ENCODE assay signal across 26 mouse cellular contexts in the genomic region with DNA sequence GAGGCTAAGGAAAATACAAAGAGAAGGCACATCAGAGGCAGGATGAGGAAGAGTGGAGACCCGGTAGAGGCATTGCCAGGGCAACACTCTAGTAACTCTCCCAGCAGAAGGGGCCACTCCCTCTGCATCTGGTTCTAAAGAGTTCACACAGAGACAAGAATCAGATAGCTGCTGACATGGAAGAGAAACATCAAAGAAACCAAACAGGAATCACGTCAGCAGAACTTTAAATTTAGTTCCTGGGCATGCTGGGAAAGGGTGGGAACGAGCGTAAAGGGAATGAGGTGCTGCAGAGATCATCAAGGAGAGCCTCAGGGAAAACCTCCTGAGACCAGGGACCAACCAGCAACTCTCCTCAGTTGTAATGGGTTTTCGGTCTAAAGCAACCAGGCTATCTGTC. TPM values are rescaled to one million over a fixed set of nuclear protein-coding genes. Genes with fewer than 3 reads are reported as not detected.
A peak's percentile ranks its signal among the peaks of the same experiment; 100 is the strongest.
DNase-seq lines count a peak whose midpoint lies in the region; ATAC-seq and TF ChIP-seq lines count a peak whose summit lies in the region.
"Had no signal": no experiment of that assay in that cellular context is flagged by ENCODE, and none has a peak within 500 bp of the region (broad histone marks: within the 10 kb centered on the region; RNA-seq: fewer than 3 reads in every experiment).

No protein-coding gene starts in this region.

- no peaks in the 10 kb centered on the region for H3K9me3 ChIP-seq in heart, embryonic 13.5 days
- H3K9me3 ChIP-seq in forebrain, embryonic 14.5 days (replicated peaks; ENCODE audit: control insufficient read depth, low read length) = no peaks in the 10 kb centered on the region
- H3K9me3 ChIP-seq: hindbrain, embryonic 15.5 days had no signal

- DNase-seq in heart, postnatal 14 days = no peak
- DNase-seq in spleen, adult 2 months (ENCODE audit: low read depth in 1 of 2, low spot score in 2 of 2) = no peak
- DNase-seq in spleen, postnatal 10 days (ENCODE audit: low spot score in 2 of 2) = no peak
- peak; percentile 61 for DNase-seq in induced T-regulatory cell, adult 2 months (ENCODE audit: low read depth)
- DNase-seq in c-Kit-positive CD71-positive TER-119-positive erythroid progenitor cells, embryonic 14.5 days (ENCODE audit: low spot score) = no peak
- DNase-seq in forebrain, embryonic 14.5 days (ENCODE audit: low spot score) = no peak
- DNase-seq: adrenal gland, postnatal 25 days; cerebellum, adult 11 months; cerebellum, adult 9-11 months; right cerebral cortex, adult 18-20 months; right cerebral cortex, postnatal 4 days; thymus, postnatal 14 days had no signal

- no peak overlapping the region for H3K4me3 ChIP-seq in heart, embryonic 13.5 days
- no peak overlapping the region for H3K4me3 ChIP-seq in spleen, adult 2 months (ENCODE audit: extremely low read depth, insufficient read depth, insufficient read length)
- H3K4me3 ChIP-seq in forebrain, embryonic 14.5 days (ENCODE audit: low read depth, low read length) = no peak overlapping the region
- H3K4me3 ChIP-seq: forebrain, embryonic 10.5 days; hindbrain, embryonic 15.5 days; left cerebral cortex, adult 2 months; myocyte had no signal

- H3K27me3 ChIP-seq in heart, embryonic 13.5 days (replicated peaks) = no peaks in the 10 kb centered on the region
- no peaks in the 10 kb centered on the region for H3K27me3 ChIP-seq in spleen, adult 2 months (ENCODE audit: control insufficient read depth, insufficient read depth, low read length)
- H3K27me3 ChIP-seq in forebrain, embryonic 14.5 days (replicated peaks; ENCODE audit: control insufficient read depth, insufficient read depth, low read length) = no peaks in the 10 kb centered on the region
- H3K27me3 ChIP-seq: hindbrain, embryonic 15.5 days had no signal

- no peak for ATAC-seq in heart, embryonic 13.5 days (ENCODE audit: extremely low read depth, insufficient number of reproducible peaks, low FRiP score, low TSS enrichment)
- ATAC-seq in CD4-positive, CD25-positive, alpha-beta regulatory T cell, adult 4 months = peak; percentile 49
- no peak for ATAC-seq in forebrain, embryonic 14.5 days
- ATAC-seq: intestine, embryonic 16.5 days; midbrain, embryonic 16.5 days had no signal

- H3K36me3 ChIP-seq in heart, embryonic 13.5 days = peaks cover 62% of the 10 kb centered on the region
- peaks cover 32% of the 10 kb centered on the region for H3K36me3 ChIP-seq in spleen, adult 2 months (ENCODE audit: control insufficient read depth, insufficient read depth, low read length)
- H3K36me3 ChIP-seq in forebrain, embryonic 14.5 days (ENCODE audit: control insufficient read depth, insufficient read depth, low read length) = peaks cover 55% of the 10 kb centered on the region

- 0 out of 2 replicates have a peak overlapping the region, but pooled peaks have one; percentile 7 for H3K27ac ChIP-seq in heart, embryonic 13.5 days (replicated peaks)
- 0 out of 2 replicates have a peak overlapping the region, but pooled peaks have one; percentile 26 for H3K27ac ChIP-seq in spleen, adult 2 months (ENCODE audit: insufficient read depth, low read length)
- no peak overlapping the region for H3K27ac ChIP-seq in forebrain, embryonic 14.5 days (ENCODE audit: low read depth, low read length)
- H3K27ac ChIP-seq: hindbrain, embryonic 15.5 days; left cerebral cortex, adult 2 months; macrophage had no signal

- no peak for TF ChIP-seq POLR2A in spleen, adult 2 months (IDR thresholded peaks at IDR 0.05; ENCODE audit: low read depth, low read length)

- H3K4me1 ChIP-seq in heart, embryonic 13.5 days = peaks cover 52% of the 10 kb centered on the region
- H3K4me1 ChIP-seq in spleen, adult 2 months (ENCODE audit: control insufficient read depth, insufficient read depth, insufficient read length) = peaks cover 22% of the 10 kb centered on the region; the same call in 1 of the 2 replicates
- peaks cover 10% of the 10 kb centered on the region for H3K4me1 ChIP-seq in forebrain, embryonic 14.5 days (ENCODE audit: control insufficient read depth, insufficient read depth, low read length)

- TF ChIP-seq CTCF in spleen, adult 2 months (IDR thresholded peaks at IDR 0.05; ENCODE audit: extremely low read depth, insufficient read depth, insufficient read length, insufficient replicate concordance) = no peak

- intact Hi-C loops in heart, postnatal 14 days (cut with DNase I) = no loop called here

- WGBS in heart, embryonic 13.5 days = 57% methylated on average over 5 of the region's 5 CpGs
- WGBS in spleen, adult 2 months = 66% methylated on average over 5 of the region's 5 CpGs
- 91% methylated on average over 5 of the region's 5 CpGs for WGBS in forebrain, embryonic 14.5 days

- no peak overlapping the region for H3K9ac ChIP-seq in heart, embryonic 13.5 days
- no peak overlapping the region for H3K9ac ChIP-seq in forebrain, embryonic 14.5 days (ENCODE audit: low read length)
- H3K9ac ChIP-seq: hindbrain, embryonic 15.5 days had no signal

- H3K4me2 ChIP-seq in heart, embryonic 13.5 days = no peak overlapping the region
- H3K4me2 ChIP-seq in forebrain, embryonic 14.5 days (ENCODE audit: low read length) = no peak overlapping the region
- H3K4me2 ChIP-seq: hindbrain, embryonic 15.5 days had no signal

RNA-seq across cellular contexts. Expression of a gene that starts 7.0 kb away (rescaled TPM):
- 65.8 and 71.6 TPM in 2 replicates for polyA plus RNA-seq in heart, embryonic 13.5 days (2015; fragmentation: Nextera tagmentation; extraction: Ambion mirVana)
- total RNA-seq in heart, postnatal 14 days (2021) = 10 to 100 TPM; 70.0 to 77.1 TPM
- polyA plus RNA-seq in spleen, adult 2 months (2012; rRNA removed) = 39.1 and 44.0 TPM in 2 replicates
- polyA plus RNA-seq in CD4-positive, CD25-positive, alpha-beta regulatory T cell, adult 4 months (2017; shearing (Covaris generic)) = 10 to 100 TPM; 28.9 to 37.0 TPM
- 11.4 and 12.5 TPM in 2 replicates for polyA plus RNA-seq in forebrain, embryonic 14.5 days (2014; fragmentation: Nextera tagmentation; extraction: Ambion mirVana)

RNA-seq across cellular contexts. Expression of a gene that starts 16.2 kb away (rescaled TPM):
- 17.3 and 18.5 TPM in 2 replicates for polyA plus RNA-seq in heart, embryonic 13.5 days (2015; fragmentation: Nextera tagmentation; extraction: Ambion mirVana)
- 10 to 100 TPM; 24.7 to 25.8 TPM for total RNA-seq in heart, postnatal 14 days (2021)
- 38.7 and 44.4 TPM in 2 replicates for polyA plus RNA-seq in spleen, adult 2 months (2012; rRNA removed)
- polyA plus RNA-seq in CD4-positive, CD25-positive, alpha-beta regulatory T cell, adult 4 months (2017; shearing (Covaris generic)) = 10 to 100 TPM; 16.1 to 16.4 TPM
- polyA plus RNA-seq in forebrain, embryonic 14.5 days (2014; fragmentation: Nextera tagmentation; extraction: Ambion mirVana) = 35.4 and 37.8 TPM in 2 replicates

RNA-seq across cellular contexts. Expression of a gene that starts 31.8 kb away (rescaled TPM):
- polyA plus RNA-seq in heart, embryonic 13.5 days (2015; fragmentation: Nextera tagmentation; extraction: Ambion mirVana) = 103 and 112 TPM in 2 replicates
- 100 to 1,000 TPM; 196 to 208 TPM for total RNA-seq in heart, postnatal 14 days (2021)
- 30.6 and 33.4 TPM in 2 replicates for polyA plus RNA-seq in spleen, adult 2 months (2012; rRNA removed)
- polyA plus RNA-seq in CD4-positive, CD25-positive, alpha-beta regulatory T cell, adult 4 months (2017; shearing (Covaris generic)) = 10 to 100 TPM; 10.6 to 28.4 TPM
- polyA plus RNA-seq in forebrain, embryonic 14.5 days (2014; fragmentation: Nextera tagmentation; extraction: Ambion mirVana) = 17.7 and 18.8 TPM in 2 replicates

RNA-seq across cellular contexts. Expression of a gene that starts 43.2 kb away (rescaled TPM):
- 0.53 and 0.60 TPM in 2 replicates for polyA plus RNA-seq in heart, embryonic 13.5 days (2015; fragmentation: Nextera tagmentation; extraction: Ambion mirVana)
- total RNA-seq in heart, postnatal 14 days (2021) = 1 to 10 TPM; 3.5 to 4.0 TPM
- polyA plus RNA-seq in spleen, adult 2 months (2012; rRNA removed) = 0.72 and 1.5 TPM in 2 replicates
- polyA plus RNA-seq in CD4-positive, CD25-positive, alpha-beta regulatory T cell, adult 4 months (2017; shearing (Covaris generic)) = not detected
- 7.1 and 10.1 TPM in 2 replicates for polyA plus RNA-seq in forebrain, embryonic 14.5 days (2014; fragmentation: Nextera tagmentation; extraction: Ambion mirVana)
- total RNA-seq: common myeloid progenitor, adult 5-6 weeks; hematopoietic stem cell, adult 5-6 weeks had no signal
- polyA plus RNA-seq: macrophage had no signal

RNA-seq across cellular contexts. Expression of a gene that starts 52.9 kb away (rescaled TPM):
- polyA plus RNA-seq in heart, embryonic 13.5 days (2015; fragmentation: Nextera tagmentation; extraction: Ambion mirVana) = 16.7 and 18.7 TPM in 2 replicates
- total RNA-seq in heart, postnatal 14 days (2021) = not detected
- polyA plus RNA-seq in spleen, adult 2 months (2012; rRNA removed) = not detected in 2 replicates
- polyA plus RNA-seq in CD4-positive, CD25-positive, alpha-beta regulatory T cell, adult 4 months (2017; shearing (Covaris generic)) = 10 to 100 TPM; 15.1 to 18.1 TPM
- 39.4 and 50.4 TPM in 2 replicates for polyA plus RNA-seq in forebrain, embryonic 14.5 days (2014; fragmentation: Nextera tagmentation; extraction: Ambion mirVana)
- total RNA-seq: adrenal gland, postnatal 25 days; gastrocnemius, postnatal 4 days; hematopoietic stem cell, adult 5-6 weeks; layer of hippocampus, postnatal 10 days; left cerebral cortex, adult 2 months; liver, adult 2 months had no signal
